Mouse (Mus musculus) right cerebral cortex, postnatal 25 days (tissue): ENCODE results near the gene Ankrd2.

Source experiments
- DNase-seq: peaks from one replicate; pipeline ENCODE4 v3.0.0; 2022

Gene Ankrd2

GRCm38 (mm10) chr19:42035456-42036248 is at the start of gene Ankrd2:
Ankrd2 (plus strand) TSS chr19:42036000.
- DNase-seq = peak; percentile 73

- no peak for DNase-seq
Observed at GRCm38 (mm10) chr19:41987206-41987605, 48.6 kb upstream of the Ankrd2 start.

- no peak for DNase-seq
Observed at GRCm38 (mm10) chr19:41989810-41990209, 46.0 kb upstream of the Ankrd2 start.

- no peak for DNase-seq
Observed at GRCm38 (mm10) chr19:41991926-41992477, 43.8 kb upstream of the Ankrd2 start.

- no peak for DNase-seq
Observed at GRCm38 (mm10) chr19:41992971-41993370, 42.8 kb upstream of the Ankrd2 start.

GRCm38 (mm10) chr19:41993484-41993883 is 42.3 kb upstream of the Ankrd2 start:
- DNase-seq = peak; percentile 77

GRCm38 (mm10) chr19:41994023-41994422 is 41.8 kb upstream of the Ankrd2 start:
- DNase-seq = no peak

- DNase-seq = no peak
Observed at GRCm38 (mm10) chr19:41995483-41995882, 40.3 kb upstream of the Ankrd2 start.

- no peak for DNase-seq
Observed at GRCm38 (mm10) chr19:41997090-41997489, 38.7 kb upstream of the Ankrd2 start.

- no peak for DNase-seq
Observed at GRCm38 (mm10) chr19:41998770-41999548, 36.8 kb upstream of the Ankrd2 start.

- no peak for DNase-seq
Observed at GRCm38 (mm10) chr19:41999688-42000283, 36.0 kb upstream of the Ankrd2 start.

GRCm38 (mm10) chr19:42000446-42000958 is 35.3 kb upstream of the Ankrd2 start:
- no peak for DNase-seq

- no peak for DNase-seq
Observed at GRCm38 (mm10) chr19:42001253-42001980, 34.4 kb upstream of the Ankrd2 start.

GRCm38 (mm10) chr19:42004258-42004657 is 31.5 kb upstream of the Ankrd2 start:
- no peak for DNase-seq

- DNase-seq = no peak
Observed at GRCm38 (mm10) chr19:42005616-42006015, 30.2 kb upstream of the Ankrd2 start.

GRCm38 (mm10) chr19:42006568-42006967 is 29.2 kb upstream of the Ankrd2 start:
- no peak for DNase-seq

GRCm38 (mm10) chr19:42008586-42008985 is 27.2 kb upstream of the Ankrd2 start:
- no peak for DNase-seq

GRCm38 (mm10) chr19:42009067-42009466 is 26.7 kb upstream of the Ankrd2 start:
- DNase-seq = no peak

- no peak for DNase-seq
Observed at GRCm38 (mm10) chr19:42010436-42010835, 25.4 kb upstream of the Ankrd2 start.

- DNase-seq = no peak
Observed at GRCm38 (mm10) chr19:42011123-42011522, 24.7 kb upstream of the Ankrd2 start.

- no peak for DNase-seq
Observed at GRCm38 (mm10) chr19:42014231-42014825, 21.5 kb upstream of the Ankrd2 start.

GRCm38 (mm10) chr19:42015001-42015400 is 20.8 kb upstream of the Ankrd2 start:
- no peak for DNase-seq
